10 mouse cellular contexts compared by ENCODE assay signal in the genomic region with DNA sequence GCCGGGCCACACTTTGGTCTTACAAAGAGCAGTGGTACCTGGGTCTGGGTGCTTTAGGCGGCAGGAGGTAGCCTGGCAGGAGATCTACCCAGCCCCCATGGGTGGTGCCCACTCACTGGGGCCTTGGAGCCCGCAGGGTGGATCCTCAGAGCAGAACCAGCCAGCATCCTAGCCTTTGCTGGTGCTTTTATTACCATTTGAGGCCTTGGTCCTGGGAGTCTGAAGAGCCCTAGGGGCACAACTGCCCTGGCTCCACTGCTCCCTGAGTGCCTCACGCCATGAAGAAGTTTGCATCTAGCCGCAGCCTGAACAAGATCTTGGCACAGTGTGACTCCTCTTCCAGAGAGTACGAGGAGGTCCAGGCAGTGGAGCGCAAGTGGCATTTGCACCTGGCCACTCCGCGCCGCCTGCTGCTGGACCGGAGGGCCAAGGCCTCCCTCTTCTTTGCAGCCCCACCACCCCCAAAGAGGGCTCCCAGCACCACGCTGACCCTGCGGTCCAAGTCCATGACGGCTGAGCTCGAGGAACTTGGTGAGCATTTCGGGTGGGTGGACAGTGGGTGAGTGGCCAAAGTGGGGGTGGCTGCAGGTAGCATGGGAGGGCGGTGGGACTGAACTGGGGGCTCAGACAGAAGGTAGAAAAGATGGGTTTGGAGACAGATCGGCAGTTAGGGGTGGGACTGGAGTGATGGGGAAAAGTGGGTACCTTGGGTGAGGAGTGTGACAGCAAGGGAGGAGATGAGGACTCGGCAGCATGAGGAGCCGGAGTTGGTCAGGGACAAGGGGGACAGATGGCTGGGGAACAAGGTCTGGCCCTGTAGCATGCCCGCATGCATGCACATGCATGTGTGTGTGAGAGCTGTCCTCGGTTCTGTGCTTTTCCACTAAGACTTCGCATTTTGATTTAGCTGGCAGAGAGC. TPM values are rescaled to one million over a fixed set of nuclear protein-coding genes. Genes with fewer than 3 reads are reported as not detected.
DNase-seq lines count a peak whose midpoint lies in the region; ATAC-seq and TF ChIP-seq lines count a peak whose summit lies in the region.
"Had no signal": no experiment of that assay in that cellular context is flagged by ENCODE, and none has a peak within 500 bp of the region (broad histone marks: within the 10 kb centered on the region; RNA-seq: fewer than 3 reads in every experiment).

No protein-coding gene starts in this region.

- no peaks in the 10 kb centered on the region; the same call in 1 of the 2 replicates for H3K4me1 ChIP-seq in embryonic facial prominence, embryonic 11.5 days (ENCODE audit: control insufficient read depth, insufficient read depth, low read length)
- no peaks in the 10 kb centered on the region; the same call in 1 of the 2 replicates for H3K4me1 ChIP-seq in intestine, embryonic 14.5 days (replicated peaks; ENCODE audit: control insufficient read depth, insufficient read depth, low read length)
- peaks cover 29% of the 10 kb centered on the region for H3K4me1 ChIP-seq in olfactory bulb, adult 2 months (ENCODE audit: control insufficient read depth, insufficient read depth, low read length)

- H3K27ac ChIP-seq in layer of hippocampus, adult 2 months, result peak overlapping the region; percentile 90
- no peak overlapping the region for H3K27ac ChIP-seq in embryonic facial prominence, embryonic 11.5 days (replicated peaks; ENCODE audit: low read depth, low read length)
- H3K27ac ChIP-seq in intestine, embryonic 14.5 days (ENCODE audit: low read depth), result no peak overlapping the region
- peak overlapping the region; percentile 98 for H3K27ac ChIP-seq in olfactory bulb, adult 2 months (ENCODE audit: insufficient read depth, low read depth, low read length)
- H3K27ac ChIP-seq: heart, embryonic 15.5 days had no signal

- 72% methylated on average over 23 of the region's 23 CpGs for WGBS in embryonic facial prominence, embryonic 11.5 days
- WGBS in intestine, embryonic 14.5 days, result 80% methylated on average over 23 of the region's 23 CpGs
- WGBS in olfactory bulb, adult 2 months, result 42% methylated on average over 23 of the region's 23 CpGs

- H3K4me2 ChIP-seq in embryonic facial prominence, embryonic 11.5 days (ENCODE audit: low read depth, low read length), result peak overlapping the region; percentile 52
- H3K4me2 ChIP-seq in intestine, embryonic 14.5 days (ENCODE audit: low read length), result peak overlapping the region; percentile 34; the same call in 1 of the 2 replicates
- H3K4me2 ChIP-seq: heart, embryonic 15.5 days had no signal

- peak; percentile 4; the same call in 1 of the 2 replicates for ATAC-seq in embryonic facial prominence, embryonic 11.5 days (replicated peaks; ENCODE audit: insufficient number of reproducible peaks, low FRiP score, low TSS enrichment, low read depth)
- ATAC-seq in intestine, embryonic 14.5 days (replicated peaks; ENCODE audit: low FRiP score, low TSS enrichment, low read depth), result peak; percentile 28; the same call in 1 of the 2 replicates

- H3K9ac ChIP-seq in embryonic facial prominence, embryonic 11.5 days (replicated peaks; ENCODE audit: low read length), result peak overlapping the region; percentile 43
- no peak overlapping the region for H3K9ac ChIP-seq in intestine, embryonic 14.5 days (ENCODE audit: low read length)
- H3K9ac ChIP-seq: heart, embryonic 15.5 days had no signal

- H3K27me3 ChIP-seq in embryonic facial prominence, embryonic 11.5 days (ENCODE audit: control insufficient read depth, insufficient read depth, low read length), result no peaks in the 10 kb centered on the region
- H3K27me3 ChIP-seq in intestine, embryonic 14.5 days (replicated peaks; ENCODE audit: control insufficient read depth, insufficient read depth, low read length), result no peaks in the 10 kb centered on the region

- DNase-seq in layer of hippocampus, adult 2 months (ENCODE audit: low spot score in 2 of 2), result no peak
- no peak for DNase-seq in layer of hippocampus, adult 18-20 months (ENCODE audit: low spot score in 2 of 2)
- DNase-seq in embryonic facial prominence, embryonic 11.5 days (ENCODE audit: low spot score), result no peak
- DNase-seq in intestine, embryonic 14.5 days (ENCODE audit: low spot score), result peak; percentile 63
- no peak for DNase-seq in embryo, embryonic 10.5 days (ENCODE audit: low spot score)
- no peak for DNase-seq in ovary, adult 18-20 months (ENCODE audit: low spot score)
- no peak for DNase-seq in heart, adult 9 months (ENCODE audit: low spot score in 2 of 2)

- H3K9me3 ChIP-seq in embryonic facial prominence, embryonic 11.5 days (replicated peaks; ENCODE audit: control insufficient read depth, low read length), result no peaks in the 10 kb centered on the region
- no peaks in the 10 kb centered on the region for H3K9me3 ChIP-seq in intestine, embryonic 14.5 days (ENCODE audit: control insufficient read depth, low read length)
- H3K9me3 ChIP-seq: heart, embryonic 15.5 days had no signal

- H3K4me3 ChIP-seq in layer of hippocampus, adult 2 months, result peak overlapping the region; percentile 60
- peak overlapping the region; percentile 12; the same call in 1 of the 2 replicates for H3K4me3 ChIP-seq in embryonic facial prominence, embryonic 11.5 days (ENCODE audit: low read depth, low read length)
- H3K4me3 ChIP-seq in intestine, embryonic 14.5 days (ENCODE audit: low read depth, low read length), result no peak overlapping the region
- H3K4me3 ChIP-seq in olfactory bulb, adult 2 months (ENCODE audit: insufficient read depth, low read depth, low read length), result peak overlapping the region; percentile 93
- H3K4me3 ChIP-seq: heart, embryonic 15.5 days had no signal

- no peak for TF ChIP-seq POLR2A in olfactory bulb, adult 2 months (IDR thresholded peaks at IDR 0.05; ENCODE audit: insufficient read depth, low read depth, low read length)

- no peak for TF ChIP-seq CTCF in layer of hippocampus, adult 2 months (conservative IDR thresholded peaks at IDR 0.05)
- TF ChIP-seq CTCF in olfactory bulb, adult 2 months (IDR thresholded peaks at IDR 0.05; ENCODE audit: insufficient read depth, low read depth, low read length), result no peak

- H3K36me3 ChIP-seq in embryonic facial prominence, embryonic 11.5 days (replicated peaks; ENCODE audit: control insufficient read depth, insufficient read depth, low read depth, low read length), result no peaks in the 10 kb centered on the region
- no peaks in the 10 kb centered on the region; the same call in 1 of the 2 replicates for H3K36me3 ChIP-seq in intestine, embryonic 14.5 days (ENCODE audit: control insufficient read depth, insufficient read depth, low read length)
- H3K36me3 ChIP-seq: heart, embryonic 15.5 days had no signal

RNA-seq across cellular contexts. Expression of a gene that starts 33.8 kb away (rescaled TPM):
- total RNA-seq in layer of hippocampus, adult 2 months (2021), result 100 to 1,000 TPM; 243 to 251 TPM
- 100 to 1,000 TPM; 232 to 243 TPM for total RNA-seq in layer of hippocampus, adult 18-20 months (2021)
- polyA plus RNA-seq in embryonic facial prominence, embryonic 11.5 days (2014; fragmentation: Nextera tagmentation; extraction: Ambion mirVana), result 1.5 and 1.6 TPM in 2 replicates
- polyA plus RNA-seq in intestine, embryonic 14.5 days (2014; fragmentation: Nextera tagmentation; extraction: Ambion mirVana), result 1.9 and 2.1 TPM in 2 replicates
- not detected in 2 replicates for polyA plus RNA-seq in olfactory bulb, adult 2 months (2012; ENCODE audit: insufficient read depth, insufficient read length, low replicate concordance, missing spikeins)

RNA-seq across cellular contexts. Expression of a gene that starts 34.9 kb away (rescaled TPM):
- 1 to 10 TPM in 1 of 2 experiments, under 1 TPM in 1; 0.92 to 1.3 TPM for total RNA-seq in layer of hippocampus, adult 2 months (2021)
- 1 to 10 TPM in 1 of 2 experiments, under 1 TPM in 1; 0.66 to 1.0 TPM for total RNA-seq in layer of hippocampus, adult 18-20 months (2021)
- polyA plus RNA-seq in embryonic facial prominence, embryonic 11.5 days (2014; fragmentation: Nextera tagmentation; extraction: Ambion mirVana), result 0.24 TPM in 1 of 2 replicates, not detected in the other
- polyA plus RNA-seq in intestine, embryonic 14.5 days (2014; fragmentation: Nextera tagmentation; extraction: Ambion mirVana), result 0.43 TPM in 1 of 2 replicates, not detected in the other
- polyA plus RNA-seq in olfactory bulb, adult 2 months (2012; ENCODE audit: insufficient read depth, insufficient read length, low replicate concordance, missing spikeins), result not detected in 2 replicates
- total RNA-seq: MEL had no signal

RNA-seq across cellular contexts. Expression of a gene that starts 56.0 kb away (rescaled TPM):
- 10 to 100 TPM; 29.2 to 31.4 TPM for total RNA-seq in layer of hippocampus, adult 2 months (2021)
- 10 to 100 TPM; 28.1 to 29.6 TPM for total RNA-seq in layer of hippocampus, adult 18-20 months (2021)
- polyA plus RNA-seq in embryonic facial prominence, embryonic 11.5 days (2014; fragmentation: Nextera tagmentation; extraction: Ambion mirVana), result 7.5 and 9.3 TPM in 2 replicates
- 14.4 and 15.4 TPM in 2 replicates for polyA plus RNA-seq in intestine, embryonic 14.5 days (2014; fragmentation: Nextera tagmentation; extraction: Ambion mirVana)
- polyA plus RNA-seq in olfactory bulb, adult 2 months (2012; ENCODE audit: insufficient read depth, insufficient read length, low replicate concordance, missing spikeins), result not detected in 2 replicates

RNA-seq across cellular contexts. Expression of a gene that starts 58.5 kb away (rescaled TPM):
- 10 to 100 TPM; 29.6 to 29.9 TPM for total RNA-seq in layer of hippocampus, adult 2 months (2021)
- 10 to 100 TPM; 25.9 to 28.6 TPM for total RNA-seq in layer of hippocampus, adult 18-20 months (2021)
- 68.1 and 73.9 TPM in 2 replicates for polyA plus RNA-seq in embryonic facial prominence, embryonic 11.5 days (2014; fragmentation: Nextera tagmentation; extraction: Ambion mirVana)
- 41.3 and 44.9 TPM in 2 replicates for polyA plus RNA-seq in intestine, embryonic 14.5 days (2014; fragmentation: Nextera tagmentation; extraction: Ambion mirVana)
- polyA plus RNA-seq in olfactory bulb, adult 2 months (2012; ENCODE audit: insufficient read depth, insufficient read length, low replicate concordance, missing spikeins), result not detected in 2 replicates

Comparison
In these comparisons a context has a peak if more than half of its experiments do, and no peak if none do; other contexts are left out.
1. H3K27ac ChIP-seq: peak in layer of hippocampus, adult 2 months (single experiment) and olfactory bulb, adult 2 months (single experiment); none in embryonic facial prominence, embryonic 11.5 days (single experiment) and intestine, embryonic 14.5 days (single experiment).